Mouse (Mus musculus): ENCODE results near the gene Gm9747. TPM values are rescaled to one million over a fixed set of nuclear protein-coding genes. Genes with fewer than 3 reads are reported as not detected.

The Gm9747 gene
- 6.2 and 6.9 TPM in 2 replicates for polyA plus RNA-seq (2015; fragmentation: Nextera tagmentation; extraction: Ambion mirVana)

DNA sequence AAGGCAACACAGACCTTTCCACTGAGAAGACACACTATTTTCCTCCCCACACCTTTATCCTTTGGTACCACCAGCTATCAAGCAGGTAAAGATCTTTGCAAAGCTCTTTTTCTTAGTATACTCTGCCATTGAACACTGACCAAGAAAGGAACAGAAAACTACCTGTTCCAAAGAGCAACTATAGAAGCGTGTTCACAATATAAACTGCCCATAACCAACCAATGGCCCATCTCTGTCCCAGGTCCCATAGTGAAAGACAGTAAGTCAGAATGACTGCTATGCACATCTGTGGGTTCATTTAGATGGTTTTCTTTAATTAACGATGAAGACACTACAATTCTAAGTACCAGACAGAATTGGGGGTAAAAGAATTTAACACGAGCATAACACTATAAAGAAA, at the start of gene Gm9747:
Gene Gm9747, plus strand, starts transcription at position 301 of the 400 bp plus-strand sequence.
- no peaks in the 10 kb centered on the region for H3K27me3 ChIP-seq (ENCODE audit: control insufficient read depth, insufficient read depth, low read length)
- no peaks in the 10 kb centered on the region for H3K4me1 ChIP-seq (replicated peaks; ENCODE audit: control insufficient read depth, insufficient read depth)
- H3K9me3 ChIP-seq (ENCODE audit: control insufficient read depth, low read length), result no peaks in the 10 kb centered on the region
- no peak within 1 kb of the TSS for H3K4me2 ChIP-seq (replicated peaks; ENCODE audit: low read depth)
- ATAC-seq (ENCODE audit: low FRiP score, low TSS enrichment) (no peak), DNase-seq (ENCODE audit: low spot score) (no peak)
- no peak within 1 kb of the TSS for H3K9ac ChIP-seq (ENCODE audit: low read length)
- TF ChIP-seq EP300 (optimal IDR thresholded peaks at IDR 0.05) (no peak), CTCF (IDR thresholded peaks at IDR 0.05; ENCODE audit: low read depth) (no peak)
- WGBS, result 91% methylated on average over 3 of the region's 3 CpGs
- no peak within 1 kb of the TSS for H3K4me3 ChIP-seq (ENCODE audit: low read depth, low read length)
- no peaks in the 10 kb centered on the region for H3K36me3 ChIP-seq (ENCODE audit: control insufficient read depth, insufficient read depth, low read length)
- no peak within 1 kb of the TSS for H3K27ac ChIP-seq (replicated peaks)

DNA sequence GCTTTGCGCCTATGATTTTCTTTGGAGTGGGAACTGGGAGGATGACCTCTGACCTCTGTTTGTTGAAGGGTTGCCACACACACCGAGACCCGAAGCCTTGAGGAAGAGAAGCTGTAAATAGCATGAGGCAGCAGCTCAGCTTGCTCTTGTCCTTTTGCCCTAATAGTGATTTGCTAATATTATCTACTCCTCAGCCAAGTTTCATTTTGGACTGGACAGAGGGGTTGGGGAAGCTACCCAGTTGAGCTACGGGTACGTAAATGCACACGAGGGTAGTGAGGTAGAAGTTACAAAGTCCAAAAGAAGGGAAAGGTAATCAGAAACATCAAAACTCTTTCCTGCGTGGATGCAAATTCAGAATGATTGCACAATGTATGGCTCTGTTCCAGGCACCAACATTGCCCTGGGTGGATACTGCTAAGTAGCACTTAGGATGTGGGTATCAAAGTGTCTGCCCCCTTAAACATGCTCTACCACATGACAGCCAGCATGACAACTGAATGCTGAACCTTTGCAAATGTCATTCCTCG, 48.9 kb upstream of the Gm9747 start:
- DNase-seq (ENCODE audit: low spot score) (no peak), ATAC-seq (ENCODE audit: low FRiP score, low TSS enrichment) (no peak)
- TF ChIP-seq EP300 (optimal IDR thresholded peaks at IDR 0.05), result no peak
- TF ChIP-seq CTCF (IDR thresholded peaks at IDR 0.05; ENCODE audit: low read depth), result no peak

DNA sequence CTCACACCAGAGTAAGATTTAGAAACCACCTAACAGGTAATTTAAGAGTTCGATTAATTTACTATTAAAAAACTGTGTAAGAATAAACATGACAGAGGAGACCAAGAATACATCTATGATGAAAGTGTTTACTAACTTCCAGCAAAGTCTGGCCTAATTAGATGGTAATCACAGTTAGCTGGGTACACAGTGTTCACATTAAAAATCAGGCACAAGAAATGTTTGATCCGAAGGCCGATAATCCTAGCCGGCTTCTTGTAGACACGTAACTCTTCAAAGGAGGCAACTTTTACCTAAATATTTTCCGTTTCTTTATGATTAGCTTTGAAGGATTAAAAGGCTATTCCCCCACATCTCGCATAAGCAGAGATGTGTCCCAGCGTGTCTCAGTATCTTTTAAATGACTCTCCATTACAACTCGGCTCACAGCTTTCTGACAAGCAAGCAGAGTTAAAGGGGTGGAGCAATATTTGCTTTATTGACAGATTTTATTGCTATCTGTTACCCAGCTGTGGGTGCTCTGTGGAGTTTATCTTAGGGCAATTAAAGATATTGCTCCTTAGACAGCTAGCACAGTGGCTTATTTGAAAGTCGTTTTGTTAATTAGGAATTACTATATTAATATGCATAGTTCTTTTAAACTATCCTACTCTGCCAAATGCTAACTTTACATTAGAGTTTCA, 44.2 kb upstream of the Gm9747 start:
- H3K27me3 ChIP-seq (ENCODE audit: control insufficient read depth, insufficient read depth, low read length), result no peaks in the 10 kb centered on the region
- H3K9me3 ChIP-seq (ENCODE audit: control insufficient read depth, low read length), result no peaks in the 10 kb centered on the region
- WGBS, result 59% methylated on average over 10 of the region's 10 CpGs
- no peaks in the 10 kb centered on the region for H3K4me1 ChIP-seq (replicated peaks; ENCODE audit: control insufficient read depth, insufficient read depth)
- no peak overlapping the region for H3K27ac ChIP-seq (replicated peaks)
- no peak for DNase-seq (ENCODE audit: low spot score)
- no peak overlapping the region for H3K9ac ChIP-seq (ENCODE audit: low read length)
- no peak overlapping the region for H3K4me2 ChIP-seq (replicated peaks; ENCODE audit: low read depth)
- TF ChIP-seq CTCF (IDR thresholded peaks at IDR 0.05; ENCODE audit: low read depth) (no peak), EP300 (optimal IDR thresholded peaks at IDR 0.05) (no peak)
- no peaks in the 10 kb centered on the region for H3K36me3 ChIP-seq (ENCODE audit: control insufficient read depth, insufficient read depth, low read length)
- no peak for ATAC-seq (ENCODE audit: low FRiP score, low TSS enrichment)
- H3K4me3 ChIP-seq (ENCODE audit: low read depth, low read length), result no peak overlapping the region

More for the DNA sequence above, 48.9 kb upstream of the Gm9747 start:
- Histone ChIP-seq H3K4me1 (replicated peaks; ENCODE audit: control insufficient read depth, insufficient read depth) (no peaks in the 10 kb centered on the region), H3K27ac (replicated peaks) (no peak overlapping the region), H3K4me2 (replicated peaks; ENCODE audit: low read depth) (no peak overlapping the region), H3K27me3 (ENCODE audit: control insufficient read depth, insufficient read depth, low read length) (no peaks in the 10 kb centered on the region), H3K4me3 (ENCODE audit: low read depth, low read length) (no peak overlapping the region), H3K36me3 (ENCODE audit: control insufficient read depth, insufficient read depth, low read length) (no peaks in the 10 kb centered on the region), H3K9me3 (ENCODE audit: control insufficient read depth, low read length) (no peaks in the 10 kb centered on the region), H3K9ac (ENCODE audit: low read length) (no peak overlapping the region)
- WGBS, result 61% methylated on average over 8 of the region's 8 CpGs

DNA sequence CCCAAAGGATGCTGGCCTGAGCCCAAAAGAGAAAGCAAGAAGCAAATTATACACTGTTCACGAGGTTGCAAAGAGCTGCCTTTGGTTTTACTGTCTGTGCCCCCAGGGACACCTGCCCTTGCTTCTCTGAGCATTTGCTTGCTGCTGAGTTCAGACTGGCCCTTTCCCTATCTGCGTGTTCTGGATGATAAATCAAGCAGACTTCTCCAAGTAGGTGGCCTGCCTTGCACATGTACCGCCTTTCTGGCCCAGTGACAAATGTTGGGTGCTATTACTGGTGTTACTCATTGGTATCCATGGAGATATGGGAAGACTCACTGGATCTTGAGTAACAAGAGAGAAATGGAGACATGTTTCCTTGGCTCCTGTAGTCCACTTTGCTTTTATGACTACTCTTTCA, 43.4 kb upstream of the Gm9747 start:
- Histone ChIP-seq H3K4me2 (replicated peaks; ENCODE audit: low read depth) (no peak overlapping the region), H3K9ac (ENCODE audit: low read length) (no peak overlapping the region), H3K27ac (replicated peaks) (no peak overlapping the region), H3K4me1 (replicated peaks; ENCODE audit: control insufficient read depth, insufficient read depth) (no peaks in the 10 kb centered on the region), H3K4me3 (ENCODE audit: low read depth, low read length) (no peak overlapping the region), H3K9me3 (ENCODE audit: control insufficient read depth, low read length) (no peaks in the 10 kb centered on the region), H3K27me3 (ENCODE audit: control insufficient read depth, insufficient read depth, low read length) (no peaks in the 10 kb centered on the region), H3K36me3 (ENCODE audit: control insufficient read depth, insufficient read depth, low read length) (no peaks in the 10 kb centered on the region)
- 26% methylated on average over 3 of the region's 3 CpGs for WGBS
- DNase-seq (ENCODE audit: low spot score), result peak; percentile 34
- TF ChIP-seq CTCF (IDR thresholded peaks at IDR 0.05; ENCODE audit: low read depth) (no peak), EP300 (optimal IDR thresholded peaks at IDR 0.05) (no peak)
- peak; percentile 38; the same call in 1 of the 2 replicates for ATAC-seq (ENCODE audit: low FRiP score, low TSS enrichment)

DNA sequence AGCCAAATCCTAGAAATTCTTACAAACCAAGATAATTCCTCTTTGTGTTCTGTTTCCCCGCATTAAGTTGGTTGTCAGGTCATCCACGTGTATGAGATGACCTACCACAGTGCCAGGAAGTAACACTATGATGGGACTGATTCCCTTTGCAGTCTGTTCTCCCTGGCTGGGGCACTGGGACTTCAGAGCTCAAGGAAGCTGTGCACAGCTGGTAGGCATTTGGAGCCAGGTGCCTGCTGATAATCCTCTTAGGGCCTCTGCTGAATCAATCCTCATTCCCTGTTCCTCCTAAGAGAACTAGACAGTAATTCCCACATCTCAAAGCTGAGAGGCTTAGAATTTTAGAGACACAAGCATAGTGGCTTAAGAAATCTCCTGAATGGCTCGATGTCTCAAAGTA, 41.3 kb upstream of the Gm9747 start:
- TF ChIP-seq EP300 (optimal IDR thresholded peaks at IDR 0.05), result no peak
- no peak for TF ChIP-seq CTCF (IDR thresholded peaks at IDR 0.05; ENCODE audit: low read depth)

DNA sequence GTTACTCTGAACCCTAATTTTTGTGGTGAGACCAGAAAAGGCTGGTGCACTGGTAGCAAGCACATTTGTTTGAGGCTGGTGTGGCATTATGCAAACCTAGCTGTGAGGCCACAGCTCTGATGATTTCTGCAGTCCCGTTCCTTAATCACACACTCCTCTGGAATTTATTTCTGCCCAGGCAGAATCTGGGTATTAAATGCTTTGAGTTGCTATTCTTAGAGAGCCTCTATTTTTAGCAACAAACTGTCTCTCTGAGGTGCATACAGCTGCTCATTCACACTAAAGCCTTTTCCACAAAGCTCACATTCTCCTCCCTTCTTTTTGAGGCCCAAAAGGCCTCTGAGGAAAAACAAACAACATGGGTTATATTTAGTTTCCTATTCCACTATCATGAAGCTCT, 33.0 kb upstream of the Gm9747 start:
- WGBS, result 3% methylated on average over 1 of the region's 1 CpGs
- no peak overlapping the region for H3K4me3 ChIP-seq (ENCODE audit: low read depth, low read length)
- H3K27me3 ChIP-seq (ENCODE audit: control insufficient read depth, insufficient read depth, low read length), result no peaks in the 10 kb centered on the region
- H3K27ac ChIP-seq (replicated peaks), result no peak overlapping the region
- TF ChIP-seq CTCF (IDR thresholded peaks at IDR 0.05; ENCODE audit: low read depth), result no peak
- no peak for TF ChIP-seq EP300 (optimal IDR thresholded peaks at IDR 0.05)
- no peak overlapping the region for H3K4me2 ChIP-seq (replicated peaks; ENCODE audit: low read depth)
- H3K4me1 ChIP-seq (replicated peaks; ENCODE audit: control insufficient read depth, insufficient read depth), result no peaks in the 10 kb centered on the region
- H3K36me3 ChIP-seq (ENCODE audit: control insufficient read depth, insufficient read depth, low read length), result no peaks in the 10 kb centered on the region
- DNase-seq (ENCODE audit: low spot score), result no peak
- H3K9ac ChIP-seq (ENCODE audit: low read length), result no peak overlapping the region
- ATAC-seq (ENCODE audit: low FRiP score, low TSS enrichment), result no peak
- H3K9me3 ChIP-seq (ENCODE audit: control insufficient read depth, low read length), result no peaks in the 10 kb centered on the region

More for the DNA sequence above, 41.3 kb upstream of the Gm9747 start:
- ATAC-seq (ENCODE audit: low FRiP score, low TSS enrichment), result no peak
- H3K27ac ChIP-seq (replicated peaks), result no peak overlapping the region
- no peaks in the 10 kb centered on the region for H3K4me1 ChIP-seq (replicated peaks; ENCODE audit: control insufficient read depth, insufficient read depth)
- 44% methylated on average over 3 of the region's 3 CpGs for WGBS
- no peaks in the 10 kb centered on the region for H3K27me3 ChIP-seq (ENCODE audit: control insufficient read depth, insufficient read depth, low read length)
- no peak for DNase-seq (ENCODE audit: low spot score)
- no peaks in the 10 kb centered on the region for H3K9me3 ChIP-seq (ENCODE audit: control insufficient read depth, low read length)
- no peak overlapping the region for H3K4me2 ChIP-seq (replicated peaks; ENCODE audit: low read depth)
- H3K4me3 ChIP-seq (ENCODE audit: low read depth, low read length), result no peak overlapping the region
- no peaks in the 10 kb centered on the region for H3K36me3 ChIP-seq (ENCODE audit: control insufficient read depth, insufficient read depth, low read length)
- no peak overlapping the region for H3K9ac ChIP-seq (ENCODE audit: low read length)
